ENCODE assay signal across 8 mouse cellular contexts in genomic region chrX:53057054-53057759, GRCm38 (mm10).
DNase-seq lines count a peak whose midpoint lies in the region; ATAC-seq and TF ChIP-seq lines count a peak whose summit lies in the region.

No protein-coding gene starts in this region.

- DNase-seq in ZHBTc4 (ENCODE audit: low read depth, low spot score) = peak; percentile 76
- peak; percentile 32 to 70 for DNase-seq in cerebellum, postnatal 4 days (ENCODE audit: low spot score in 2 of 2)
- DNase-seq in gastrocnemius, adult 2 months = peak; percentile 91
- DNase-seq in left cerebral cortex, postnatal 25 days (ENCODE audit: low spot score in 2 of 2) = peak; percentile 38 to 54
- peak; percentile 49 for DNase-seq in right cerebral cortex, postnatal 25 days
- DNase-seq in urinary bladder, postnatal 36 days (ENCODE audit: low spot score in 2 of 2) = peak; percentile 51 to 84

- H3K27ac ChIP-seq in gastrocnemius, adult 2 months = peak overlapping the region; percentile 82
- peak overlapping the region; percentile 64; the same call in 1 of the 2 replicates for H3K27ac ChIP-seq in hindbrain, embryonic 16.5 days (ENCODE audit: low read depth, low read length)

- H3K4me2 ChIP-seq in hindbrain, embryonic 16.5 days (ENCODE audit: low read length) = peak overlapping the region; percentile 74

- peak; percentile 87 for ATAC-seq in hindbrain, embryonic 16.5 days
- ATAC-seq in megakaryocyte-erythroid progenitor cell, adult 5-6 weeks (replicated peaks; ENCODE audit: low FRiP score, low TSS enrichment, poor library complexity, severe bottlenecking) = peak; percentile 83

- TF ChIP-seq CTCF in gastrocnemius, adult 2 months (IDR thresholded peaks at IDR 0.05) = no peak

- no peaks in the 10 kb centered on the region; the same call in 1 of the 2 replicates for H3K27me3 ChIP-seq in hindbrain, embryonic 16.5 days (replicated peaks; ENCODE audit: control insufficient read depth, insufficient read depth, low read length)

- H3K4me3 ChIP-seq in gastrocnemius, adult 2 months = peak overlapping the region; percentile 78
- H3K4me3 ChIP-seq in hindbrain, embryonic 16.5 days (ENCODE audit: low read length) = peak overlapping the region; percentile 49

- 25% methylated on average over 33 of the region's 42 CpGs for WGBS in hindbrain, embryonic 16.5 days

- no peaks in the 10 kb centered on the region for H3K36me3 ChIP-seq in hindbrain, embryonic 16.5 days (ENCODE audit: control insufficient read depth, insufficient read depth, low read length)

- peak overlapping the region; percentile 59 for H3K9ac ChIP-seq in hindbrain, embryonic 16.5 days (ENCODE audit: low read depth, low read length)

- no peaks in the 10 kb centered on the region; the same call in 1 of the 2 replicates for H3K9me3 ChIP-seq in hindbrain, embryonic 16.5 days (ENCODE audit: control insufficient read depth, low read length)

- no peaks in the 10 kb centered on the region for H3K4me1 ChIP-seq in hindbrain, embryonic 16.5 days (ENCODE audit: control insufficient read depth, insufficient read depth, low read depth, low read length)

- intact Hi-C loops in gastrocnemius, adult 2 months (cut with DNase I) = loop anchor here (5.0 to 10.0 kb wide), 3 partner anchors 58 to 175 kb away; no protein-coding TSS in a partner anchor
- intact Hi-C loops in left cerebral cortex, postnatal 25 days (cut with DNase I) = loop anchor here (5.0 kb wide), 1 partner anchor 210 kb away; the partner anchor contains the start of gene Fam122b

Comparison
In these comparisons a context has a peak if more than half of its experiments do, and no peak if none do; other contexts are left out.
1. Peak in every context shown above with its lines: DNase-seq, ATAC-seq, H3K4me3 ChIP-seq and H3K27ac ChIP-seq.